Mouse (Mus musculus): ENCODE data around the gene Nptxr.
A peak's percentile ranks its signal among the peaks of the same experiment; 100 is the strongest.

The Nptxr gene

GRCm38 (mm10) chr15:79804352-79805071 lies at the start of gene Nptxr:
TSS of gene Nptxr (minus strand) at chr15:79804766.
- peak; percentile 71 for DNase-seq (ENCODE audit: low spot score)

DNA sequence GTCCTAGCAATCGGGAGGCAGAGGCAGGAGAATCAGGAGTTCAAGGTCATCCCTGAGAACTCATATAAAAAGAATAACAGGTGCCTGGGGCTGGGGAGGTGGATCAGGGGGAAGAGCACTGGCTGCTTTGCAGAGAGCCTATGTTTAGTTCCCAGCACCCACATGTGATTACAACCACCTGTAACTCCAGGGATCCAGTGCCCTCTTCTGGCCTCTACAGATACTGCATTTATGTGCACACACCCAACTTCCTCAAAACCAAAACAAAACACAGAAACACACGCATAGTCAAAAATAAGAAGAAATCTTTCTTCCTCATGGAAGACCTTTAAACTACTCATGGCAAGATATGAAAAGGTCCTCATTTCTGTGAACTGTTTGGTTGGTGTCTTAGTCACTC lies 45.6 kb upstream of the Nptxr start:
- DNase-seq (ENCODE audit: low spot score), result no peak

GRCm38 (mm10) chr15:79847100-79847499 lies 42.5 kb upstream of the Nptxr start:
- DNase-seq (ENCODE audit: low spot score), result no peak

DNA sequence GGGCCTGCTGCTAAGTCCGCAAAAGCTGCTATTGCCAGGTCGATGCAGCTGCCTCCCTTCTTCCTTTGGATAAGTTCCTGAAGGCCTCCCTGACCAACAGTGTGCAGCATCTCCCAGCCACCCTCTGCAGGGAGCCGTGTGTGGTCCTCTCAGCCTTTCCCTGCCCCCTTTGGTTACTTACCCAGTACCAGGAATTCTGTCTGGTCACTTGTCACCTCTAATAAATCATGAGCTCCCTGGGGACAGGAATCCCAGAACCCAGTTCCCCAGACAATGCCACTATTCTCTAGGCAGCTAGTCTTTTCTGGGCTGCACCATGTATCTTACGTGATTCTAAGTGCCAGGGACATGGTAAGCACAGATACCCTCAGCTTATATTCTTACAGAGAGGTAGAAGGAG lies 41.4 kb upstream of the Nptxr start:
- DNase-seq (ENCODE audit: low spot score), result no peak

DNA sequence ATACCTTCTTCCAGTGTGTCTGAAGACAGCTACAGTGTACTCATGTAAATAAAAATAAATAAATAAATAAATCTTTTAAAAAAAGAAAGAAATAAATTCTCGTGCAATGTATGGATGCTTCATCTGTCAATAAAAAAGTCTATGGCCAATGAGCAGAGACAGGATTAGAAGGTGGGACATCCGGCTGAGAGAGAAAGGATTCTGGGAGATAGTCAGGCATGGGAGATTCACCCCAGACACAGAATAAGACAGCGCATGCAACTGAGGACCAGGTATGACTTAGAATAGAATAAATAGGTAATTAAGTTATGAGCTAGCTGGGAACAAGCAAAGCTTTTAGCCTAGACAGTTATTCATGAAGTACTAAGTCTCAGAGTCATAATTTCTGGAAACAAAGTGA lies 38.4 kb upstream of the Nptxr start:
- no peak for DNase-seq (ENCODE audit: low spot score)

DNA sequence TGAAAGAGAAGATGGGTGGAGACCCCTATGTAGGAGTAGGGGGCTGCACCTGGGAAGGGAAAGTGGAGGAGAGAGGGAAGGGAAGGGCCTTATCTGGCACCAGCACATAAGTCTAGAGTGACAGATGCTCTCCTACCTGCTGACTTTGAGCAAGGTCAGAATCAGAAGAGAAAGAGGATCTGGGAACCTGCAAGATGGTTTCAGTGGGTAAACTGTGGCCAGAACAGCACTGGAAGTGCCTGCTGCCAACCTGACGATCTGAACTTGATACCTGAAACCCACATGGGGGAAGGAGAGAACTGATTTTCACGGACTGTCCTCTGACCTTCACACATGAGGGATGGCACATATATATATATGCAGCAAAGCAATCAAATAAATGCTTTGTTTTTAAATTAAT lies 35.7 kb upstream of the Nptxr start:
- no peak for DNase-seq (ENCODE audit: low spot score)

DNA sequence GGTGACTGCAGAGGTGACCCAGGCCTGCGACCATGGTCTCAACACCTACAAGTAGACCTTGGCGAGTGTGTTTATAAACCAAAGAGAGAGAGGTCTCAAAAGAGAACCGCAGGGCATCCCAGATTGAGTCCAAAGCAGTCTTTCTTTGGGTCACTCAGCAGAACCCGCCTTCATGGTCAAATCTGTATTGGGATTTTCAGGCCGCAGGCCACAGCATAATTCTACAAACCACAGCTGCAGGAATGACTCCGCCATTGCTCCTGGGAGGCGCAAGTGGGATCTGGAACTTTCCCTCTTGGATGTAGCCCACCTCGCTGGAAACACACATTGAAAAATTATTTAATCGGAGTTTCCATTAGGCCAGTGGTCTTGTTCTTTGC lies 30.3 kb upstream of the Nptxr start:
- no peak for DNase-seq (ENCODE audit: low spot score)

DNA sequence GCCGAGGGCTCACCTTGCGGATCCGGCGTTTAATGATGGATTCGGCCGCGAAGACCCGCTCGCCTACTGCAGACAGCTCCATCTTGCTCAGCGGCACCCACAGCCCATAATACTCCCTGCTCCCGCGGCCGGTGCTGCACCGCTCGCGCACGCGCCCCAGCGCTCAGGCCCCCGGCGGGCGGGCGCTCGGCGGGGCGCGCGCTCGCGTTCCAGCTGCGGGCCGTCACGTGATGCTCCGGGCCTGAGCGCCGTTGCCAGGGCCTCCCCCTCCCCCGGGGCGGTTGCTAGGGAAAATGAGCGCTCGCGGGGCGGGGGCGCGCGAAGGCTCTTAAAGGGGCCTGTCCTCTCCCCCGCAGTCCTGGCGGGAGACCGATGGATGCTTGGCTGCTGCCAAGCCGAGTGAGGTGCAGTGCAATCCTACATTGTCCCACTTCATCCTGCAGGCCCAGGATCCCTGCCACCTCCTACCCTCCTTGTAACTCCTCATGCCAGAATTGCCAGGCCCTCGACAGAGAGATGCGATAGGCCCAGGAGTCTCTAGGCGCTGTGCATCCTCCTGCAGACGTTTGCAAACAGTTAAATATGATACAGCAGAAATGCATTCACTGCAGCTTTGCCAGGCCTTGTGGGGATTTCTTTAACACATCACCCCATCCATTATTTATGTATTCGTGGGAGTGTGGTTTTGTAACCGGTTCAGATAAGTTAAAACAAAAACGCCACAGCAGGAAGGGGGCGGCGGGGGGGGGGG lies 29.7 kb upstream of the Nptxr start, which contains the start of the genes Npcd and Cbx6:
Npcd (minus strand) TSS at position 108 of the 751 bp plus-strand sequence.
Cbx6 (minus strand) TSS at position 559 of the 751 bp plus-strand sequence.
- DNase-seq (ENCODE audit: low spot score), result peak; percentile 94

DNA sequence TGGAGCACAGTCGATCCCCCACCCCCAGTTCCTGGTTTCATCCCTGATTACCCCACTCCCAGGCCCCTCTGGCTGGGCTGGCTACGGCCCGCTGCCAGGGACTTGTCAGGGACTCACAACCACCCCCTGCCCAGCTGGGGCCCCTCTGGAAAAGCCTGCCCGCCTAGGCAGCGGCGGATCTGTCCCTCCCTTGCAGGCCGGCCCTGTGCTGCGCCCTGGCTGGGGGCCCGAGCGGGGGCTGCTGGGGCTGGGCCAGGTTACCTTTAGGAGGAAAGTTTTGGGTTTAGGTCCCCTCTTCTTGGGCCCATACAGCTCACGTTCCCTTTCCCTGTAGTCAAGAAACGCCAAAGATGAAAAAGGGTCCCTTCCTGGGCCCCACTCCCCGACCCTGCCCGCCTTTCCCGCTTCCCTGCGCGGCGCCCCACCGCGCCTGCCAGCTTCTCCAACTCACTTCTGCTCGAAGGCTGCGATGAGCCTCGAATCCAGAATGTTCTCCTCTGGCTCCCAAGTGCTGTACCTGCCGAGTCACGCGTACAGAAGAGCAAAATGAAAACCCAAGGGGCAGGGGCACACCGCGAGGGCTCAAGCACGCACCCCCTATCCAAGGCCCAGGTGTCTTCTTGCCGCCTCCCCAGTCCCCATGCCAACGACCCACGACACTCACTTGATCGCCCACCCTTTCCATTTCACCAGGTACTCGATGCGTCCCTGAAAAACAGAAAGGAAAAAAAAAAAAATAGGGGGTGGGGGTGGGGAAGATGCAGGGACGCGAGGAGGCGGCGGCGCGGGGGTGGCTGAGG lies 28.9 kb upstream of the Nptxr start:
- no peak for DNase-seq (ENCODE audit: low spot score)

- DNase-seq (ENCODE audit: low spot score), result peak; percentile 90
Measured at GRCm38 (mm10) chr15:79832064-79832900, 27.7 kb upstream of the Nptxr start.

GRCm38 (mm10) chr15:79830388-79830787 lies 25.8 kb upstream of the Nptxr start:
- DNase-seq (ENCODE audit: low spot score), result peak; percentile 91

DNA sequence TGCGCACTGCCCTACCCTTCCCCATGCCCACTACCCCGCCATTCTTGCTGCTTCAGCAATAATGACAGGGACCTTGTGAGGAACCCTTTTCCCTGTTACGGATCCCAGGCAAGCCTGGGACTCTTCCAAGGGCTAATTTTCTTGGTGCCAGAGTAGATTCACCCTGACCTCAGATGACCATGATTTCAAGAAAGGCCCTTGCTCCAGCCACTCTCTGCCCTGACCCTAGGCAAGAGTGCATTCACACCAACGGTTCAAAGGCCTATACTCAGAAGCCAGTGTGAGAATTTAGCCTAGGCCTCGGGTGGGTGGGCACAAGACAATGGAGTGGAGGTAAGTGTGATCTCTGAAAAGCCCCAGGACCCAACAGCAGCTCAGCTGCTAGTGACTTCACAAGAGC lies 24.9 kb upstream of the Nptxr start:
- no peak for DNase-seq (ENCODE audit: low spot score)

DNA sequence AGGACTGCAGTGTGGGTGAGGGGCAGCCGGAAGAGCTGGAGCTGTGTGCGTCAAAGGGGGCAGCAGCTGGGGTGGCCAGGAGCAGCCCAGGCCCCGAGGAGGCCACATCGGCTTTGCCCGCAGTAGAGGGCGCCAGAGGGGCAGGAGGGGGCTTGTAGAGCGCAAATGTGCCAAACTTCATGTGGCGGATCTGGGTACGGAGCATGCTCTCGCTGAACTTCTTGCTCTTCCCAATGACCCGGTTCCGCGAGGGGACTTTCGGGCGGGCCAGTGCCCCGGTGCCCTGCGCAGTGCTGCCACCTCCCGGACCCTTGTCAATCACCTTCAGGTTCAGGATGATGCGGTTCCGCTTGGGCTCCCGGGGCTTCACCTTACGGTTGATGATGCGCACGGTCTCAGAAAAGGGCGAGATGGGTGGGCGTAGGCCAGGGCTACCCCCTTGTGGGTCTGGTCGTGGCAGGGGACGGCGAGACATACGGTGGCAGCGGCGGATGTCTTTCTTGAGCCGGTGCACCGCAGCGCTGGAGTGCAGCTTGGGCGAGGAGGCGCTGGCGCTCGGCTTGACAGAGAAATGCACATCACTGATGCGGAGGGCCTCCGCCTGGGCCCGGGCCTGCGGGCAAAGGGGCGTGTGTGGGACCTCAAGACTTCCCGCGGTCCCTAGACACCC lies 23.9 kb upstream of the Nptxr start:
- DNase-seq (ENCODE audit: low spot score), result peak; percentile 47

DNA sequence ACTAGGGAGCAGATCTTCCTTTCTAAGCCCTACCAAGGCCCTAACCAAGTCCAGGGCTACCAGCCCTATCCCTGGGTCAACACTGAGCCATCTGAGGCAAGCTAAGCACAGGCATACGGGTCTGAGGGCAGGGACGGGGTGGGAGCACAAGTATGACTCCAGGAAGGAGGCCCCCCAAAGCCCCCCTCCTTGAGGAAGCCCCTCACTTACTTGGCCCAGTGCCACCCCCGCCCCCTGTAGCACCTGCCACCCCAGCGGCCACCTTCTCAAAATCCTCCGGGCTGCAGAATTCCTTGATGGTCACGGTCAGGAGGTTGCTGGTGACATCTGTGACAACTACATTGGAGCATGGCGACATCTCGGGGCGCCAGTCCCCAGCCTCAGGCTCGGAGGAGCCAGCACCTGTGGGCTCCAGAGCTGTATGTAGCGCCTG lies 23.2 kb upstream of the Nptxr start:
- no peak for DNase-seq (ENCODE audit: low spot score)

- DNase-seq (ENCODE audit: low spot score), result no peak
Measured at GRCm38 (mm10) chr15:79827061-79827777, 22.7 kb upstream of the Nptxr start.

DNA sequence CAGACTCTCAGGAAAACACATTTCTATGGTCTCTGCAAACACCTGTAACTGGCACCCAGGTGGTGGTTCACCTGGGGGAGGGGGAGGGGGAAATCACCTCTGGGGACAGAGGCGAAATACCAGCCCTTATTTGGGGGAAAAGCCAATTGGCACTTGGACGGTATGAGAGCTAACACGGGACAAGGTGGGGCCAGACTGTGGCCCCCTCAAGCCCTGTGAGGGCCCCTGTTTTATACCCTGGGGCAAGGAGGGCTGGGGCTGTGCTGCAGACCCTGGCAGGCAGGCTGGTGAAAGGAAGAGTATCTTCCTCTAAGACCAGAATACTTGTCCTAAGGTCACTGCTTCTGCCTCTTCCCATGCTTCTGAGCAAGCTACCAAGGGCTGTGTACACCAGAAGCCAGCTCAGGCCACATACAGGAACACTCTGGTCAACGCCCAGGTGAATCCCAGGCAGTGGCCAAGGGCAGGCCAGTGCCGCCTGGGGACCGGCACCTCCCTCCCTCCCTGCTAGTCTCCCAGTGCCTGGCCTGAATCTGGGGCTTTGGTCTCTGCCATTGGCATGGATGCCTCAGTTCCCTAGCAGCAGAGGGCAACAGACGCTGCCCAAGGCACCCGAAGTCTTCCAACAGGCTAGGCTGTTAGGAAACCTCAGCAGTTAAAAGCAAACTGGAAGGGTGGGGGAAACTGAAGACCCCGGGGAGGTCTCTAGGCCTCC lies 21.8 kb upstream of the Nptxr start:
- no peak for DNase-seq (ENCODE audit: low spot score)

- DNase-seq (ENCODE audit: low spot score), result no peak
Measured at GRCm38 (mm10) chr15:79825146-79825825, 20.7 kb upstream of the Nptxr start.

- no peak for DNase-seq (ENCODE audit: low spot score)
Measured at GRCm38 (mm10) chr15:79823588-79824280, 19.2 kb upstream of the Nptxr start.

All from embryo, embryonic 10 days (tissue).